Mouse (Mus musculus) intestine, embryonic 16.5 days (tissue): ENCODE data around the gene Hipk2. TPM values are rescaled to one million over a fixed set of nuclear protein-coding genes. Genes with fewer than 3 reads are reported as not detected.

ENCODE experiments used
- ATAC-seq: fragments of 200-750 bp; cut with Nextera tagmentation; 2 replicates; pipeline ENCODE4 v1.8.0; 2017; ENCODE audit warnings: moderate TSS enrichment, moderate library complexity
- H3K27ac ChIP-seq: fragments of 300-500 bp; sonication (generic); 2 replicates; pipeline ENCODE4 v1.5.1; 2014; ENCODE audit warnings: mild to moderate bottlenecking, low read length
- H3K27me3 ChIP-seq: fragments of 300-500 bp; sonication (generic); replicated peaks from 2 replicates; pipeline ENCODE4 v1.6.1; 2014; ENCODE audit warnings: low read length, control low read depth, mixed read lengths; ENCODE audit not compliant: control insufficient read depth, insufficient read depth
- H3K36me3 ChIP-seq: fragments of 300-500 bp; sonication (generic); 2 replicates; pipeline ENCODE4 v1.6.1; 2014; ENCODE audit warnings: low read length, control low read depth; ENCODE audit not compliant: control insufficient read depth, insufficient read depth
- H3K4me1 ChIP-seq: fragments of 300-500 bp; sonication (generic); 2 replicates; pipeline ENCODE4 v1.6.1; 2014; ENCODE audit warnings: low read length, control low read depth, mixed read lengths; ENCODE audit not compliant: control insufficient read depth, insufficient read depth
- H3K4me2 ChIP-seq: fragments of 300-500 bp; sonication (generic); 2 replicates; pipeline ENCODE4 v1.6.1; 2014; ENCODE audit warnings: low read depth, low read length, control low read depth
- H3K4me3 ChIP-seq: fragments of 300-500 bp; sonication (generic); 2 replicates; pipeline ENCODE4 v1.5.1; 2014; ENCODE audit warnings: mild to moderate bottlenecking, low read length
- H3K9ac ChIP-seq: fragments of 300-500 bp; sonication (generic); 2 replicates; pipeline ENCODE4 v1.6.1; 2014; ENCODE audit warnings: low read depth, low read length
- H3K9me3 ChIP-seq: fragments of 300-500 bp; sonication (generic); 2 replicates; pipeline ENCODE4 v1.6.1; 2016; ENCODE audit warnings: low read length, control low read depth; ENCODE audit not compliant: control insufficient read depth
- WGBS: fragments of 180-500 bp; shearing (Covaris S2); extraction: QIAGEN DNeasy Blood & Tissue Kit; methylation state at CpG from one replicate; pipeline ENCODE4 v1.1.7; 2014; 5-methylcytosine and 5-hydroxymethylcytosine counted together
- polyA plus RNA-seq: library from polyadenylated mRNA; unstranded; fragments of >200 nt; fragmentation: Nextera tagmentation; extraction: Ambion mirVana; gene quantifications from 2 replicates; pipeline ENCODE4 v1.2.1, GENCODE M21; 2015

The Hipk2 gene
- polyA plus RNA-seq, 1 experiment from 2014 or later, result 18.7 TPM

DNA sequence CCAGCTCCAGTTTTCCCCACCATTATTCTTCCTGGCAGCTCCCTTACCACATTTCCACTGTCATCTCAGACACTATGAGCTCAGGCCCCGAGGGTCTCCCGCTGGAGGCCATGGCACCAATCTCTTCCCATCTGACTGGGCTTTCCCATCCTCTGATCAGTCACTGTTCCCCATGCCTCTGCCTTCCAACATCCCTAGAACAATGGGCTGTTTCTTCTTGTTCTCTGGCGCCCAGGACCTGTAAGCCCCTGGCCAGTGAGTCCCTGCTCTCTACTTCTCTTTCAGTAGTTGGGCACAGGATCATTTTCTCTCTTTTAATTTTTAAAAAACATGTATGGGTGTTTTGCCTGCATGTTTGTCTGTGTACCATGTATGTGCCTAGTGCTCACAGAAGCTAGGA is 143.3 kb downstream of the Hipk2 start:
- ATAC-seq, result no peak
- no peak overlapping the region for H3K9ac ChIP-seq
- H3K4me1 ChIP-seq, result 0 out of 2 replicates have a peak, but pooled peaks cover 3% of the 10 kb centered on the region
- H3K4me2 ChIP-seq, result no peak overlapping the region
- H3K27me3 ChIP-seq, result no peaks in the 10 kb centered on the region
- H3K27ac ChIP-seq, result no peak overlapping the region
- H3K4me3 ChIP-seq, result no peak overlapping the region
- H3K36me3 ChIP-seq, result peaks cover 8% of the 10 kb centered on the region
- H3K9me3 ChIP-seq, result no peaks in the 10 kb centered on the region
- WGBS, result 84% methylated on average over 3 of the region's 3 CpGs

DNA sequence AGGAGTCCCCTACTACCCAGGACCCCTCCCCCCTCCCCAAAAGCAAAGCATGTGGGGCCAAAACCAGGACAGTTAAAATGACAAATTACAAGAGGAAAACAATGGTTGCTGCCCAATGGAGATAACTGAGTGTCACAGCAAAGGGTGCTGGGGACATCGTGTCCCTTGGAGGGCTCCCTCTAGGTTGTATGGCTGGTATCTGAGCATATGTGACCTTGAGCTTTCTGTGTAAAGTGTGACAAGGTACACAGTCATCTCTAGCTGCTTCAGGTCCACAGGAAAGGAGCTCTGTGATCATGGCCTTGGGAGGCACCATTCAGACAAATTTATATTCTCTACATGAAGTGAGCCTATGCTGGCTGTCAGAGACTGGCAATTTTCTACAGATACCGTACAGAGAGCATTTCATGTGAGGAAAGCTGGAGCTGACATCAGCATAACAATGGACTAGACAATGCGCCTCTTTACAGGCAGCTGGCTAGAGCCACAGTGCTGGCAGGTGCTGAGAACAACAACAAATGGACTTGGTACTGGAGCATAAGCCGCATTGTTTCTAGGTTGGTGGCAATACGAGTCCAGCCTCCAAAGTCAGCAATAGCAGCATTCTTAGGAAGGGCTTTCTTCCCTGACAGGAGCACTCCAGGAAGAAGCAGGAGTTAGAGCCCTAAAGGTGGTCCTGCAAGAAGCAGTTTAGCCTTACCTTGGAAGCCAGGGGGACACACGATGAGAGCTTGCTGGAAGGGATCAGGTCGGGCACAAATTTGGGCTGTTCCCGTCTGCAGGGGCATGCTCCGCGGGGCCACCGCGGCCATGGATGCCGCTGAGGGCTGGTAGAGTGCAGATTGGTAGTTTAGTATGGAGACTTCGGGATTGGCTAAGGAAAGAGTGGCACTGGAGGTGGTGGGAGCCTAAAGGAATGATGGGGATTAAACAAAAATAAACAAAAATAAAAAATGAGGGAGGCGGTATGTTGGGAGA is 145.5 kb downstream of the Hipk2 start:
- Histone ChIP-seq H3K4me3 (no peak overlapping the region), H3K27me3 (no peaks in the 10 kb centered on the region), H3K36me3 (peaks cover 8% of the 10 kb centered on the region), H3K27ac (no peak overlapping the region), H3K9me3 (no peaks in the 10 kb centered on the region), H3K9ac (no peak overlapping the region), H3K4me2 (no peak overlapping the region), H3K4me1 (no peaks in the 10 kb centered on the region)
- ATAC-seq, result no peak
- WGBS, result 85% methylated on average over 15 of the region's 15 CpGs

DNA sequence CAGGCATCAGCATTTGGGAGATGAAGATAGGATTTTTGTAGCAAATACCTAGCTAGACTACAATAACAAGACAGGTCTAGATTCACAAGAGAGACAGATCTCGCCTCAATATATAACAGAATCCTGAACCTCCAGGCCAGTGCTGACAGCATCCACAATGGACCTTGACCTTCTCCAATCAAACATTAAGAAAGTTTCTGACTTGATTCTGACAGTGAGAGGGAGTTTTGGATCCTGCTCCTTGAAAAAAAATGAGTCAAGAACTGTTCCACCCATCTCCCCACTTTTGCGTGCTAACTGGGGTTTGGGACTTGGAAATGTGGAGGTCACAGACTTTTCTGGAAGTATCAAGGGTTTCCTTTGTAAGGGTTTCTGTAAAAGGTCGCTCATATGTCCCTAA is 150.4 kb downstream of the Hipk2 start:
- Histone ChIP-seq H3K9ac (no peak overlapping the region), H3K27me3 (no peaks in the 10 kb centered on the region), H3K4me2 (no peak overlapping the region), H3K9me3 (no peaks in the 10 kb centered on the region), H3K4me1 (no peaks in the 10 kb centered on the region), H3K4me3 (no peak overlapping the region), H3K36me3 (peaks cover 4% of the 10 kb centered on the region), H3K27ac (no peak overlapping the region)
- no peak for ATAC-seq
- WGBS, result 93% methylated on average over 3 of the region's 3 CpGs

DNA sequence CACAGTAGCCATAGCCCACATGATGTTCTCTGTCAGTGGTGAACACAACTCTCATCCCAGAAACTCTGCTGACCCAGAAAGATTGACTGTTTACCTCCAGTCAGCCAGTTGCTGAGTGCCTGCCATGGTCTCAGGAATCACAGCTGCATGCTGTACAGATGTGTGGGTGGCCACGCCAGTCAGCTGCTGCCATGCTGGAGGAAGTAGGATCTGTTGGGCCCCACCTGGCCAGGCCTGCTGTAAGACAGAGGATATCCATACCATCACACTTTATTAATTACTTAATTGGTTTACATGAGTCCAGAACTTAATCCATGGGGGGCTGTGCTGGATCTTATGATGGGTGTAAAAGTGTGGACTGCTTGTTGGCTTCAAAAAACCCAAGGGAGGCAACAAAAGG is 154.6 kb downstream of the Hipk2 start:
- H3K27ac ChIP-seq, result no peak overlapping the region
- H3K4me3 ChIP-seq, result no peak overlapping the region
- peaks cover 10% of the 10 kb centered on the region; the same call in 1 of the 2 replicates for H3K36me3 ChIP-seq
- H3K4me1 ChIP-seq, result no peaks in the 10 kb centered on the region
- H3K9ac ChIP-seq, result no peak overlapping the region
- 76% methylated on average over 1 of the region's 1 CpGs for WGBS
- no peaks in the 10 kb centered on the region for H3K27me3 ChIP-seq
- no peak overlapping the region for H3K4me2 ChIP-seq
- no peak for ATAC-seq
- no peaks in the 10 kb centered on the region for H3K9me3 ChIP-seq

DNA sequence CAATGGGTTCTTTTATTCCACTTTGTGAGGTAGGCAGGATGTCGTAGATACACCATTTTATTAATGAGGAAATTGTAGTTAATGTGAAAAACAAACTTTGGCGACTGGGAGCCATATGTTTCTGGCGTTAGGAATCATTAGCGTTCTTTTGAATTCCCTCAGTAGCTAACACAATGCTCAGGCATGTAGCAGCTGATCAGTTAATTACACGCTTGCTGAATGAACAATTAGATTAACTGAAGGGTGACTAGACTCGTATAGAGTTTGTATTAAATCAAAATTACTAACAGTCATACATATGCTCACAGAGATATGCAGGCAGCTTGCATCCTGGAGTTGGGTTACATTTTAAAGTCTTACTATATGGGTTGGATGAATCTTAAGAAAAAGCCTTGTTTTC is 156.7 kb downstream of the Hipk2 start:
- peaks cover 24% of the 10 kb centered on the region; the same call in 1 of the 2 replicates for H3K36me3 ChIP-seq
- WGBS, result 82% methylated on average over 6 of the region's 6 CpGs
- no peak overlapping the region for H3K9ac ChIP-seq
- H3K9me3 ChIP-seq, result no peaks in the 10 kb centered on the region
- no peaks in the 10 kb centered on the region for H3K27me3 ChIP-seq
- no peaks in the 10 kb centered on the region for H3K4me1 ChIP-seq
- ATAC-seq, result no peak
- H3K4me3 ChIP-seq, result no peak overlapping the region
- no peak overlapping the region for H3K27ac ChIP-seq
- H3K4me2 ChIP-seq, result no peak overlapping the region

DNA sequence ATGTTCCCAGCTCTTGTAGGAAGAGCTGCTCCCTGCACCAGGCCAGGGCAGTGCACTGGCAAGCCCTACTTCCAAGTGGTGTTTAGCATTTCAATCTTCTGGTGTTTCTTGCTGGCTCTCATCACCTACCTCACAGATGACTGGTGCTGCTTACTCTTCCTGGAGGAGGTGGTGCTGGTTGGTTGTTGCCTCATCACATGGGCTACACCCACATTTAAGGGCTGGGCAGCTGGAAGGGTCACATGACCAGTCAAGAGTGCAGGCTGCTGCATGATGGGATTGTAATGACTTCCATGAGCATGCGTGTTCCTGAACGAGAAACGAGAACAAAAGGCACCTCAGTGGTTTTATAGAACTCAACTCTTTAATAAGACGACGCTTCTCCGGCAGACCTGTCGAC is 157.3 kb downstream of the Hipk2 start:
- no peak overlapping the region for H3K4me2 ChIP-seq
- H3K4me1 ChIP-seq, result no peaks in the 10 kb centered on the region
- peaks cover 24% of the 10 kb centered on the region; the same call in 1 of the 2 replicates for H3K36me3 ChIP-seq
- no peaks in the 10 kb centered on the region for H3K9me3 ChIP-seq
- H3K4me3 ChIP-seq, result no peak overlapping the region
- 95% methylated on average over 7 of the region's 7 CpGs for WGBS
- no peak overlapping the region for H3K9ac ChIP-seq
- no peak for ATAC-seq
- H3K27ac ChIP-seq, result no peak overlapping the region
- H3K27me3 ChIP-seq, result no peaks in the 10 kb centered on the region

DNA sequence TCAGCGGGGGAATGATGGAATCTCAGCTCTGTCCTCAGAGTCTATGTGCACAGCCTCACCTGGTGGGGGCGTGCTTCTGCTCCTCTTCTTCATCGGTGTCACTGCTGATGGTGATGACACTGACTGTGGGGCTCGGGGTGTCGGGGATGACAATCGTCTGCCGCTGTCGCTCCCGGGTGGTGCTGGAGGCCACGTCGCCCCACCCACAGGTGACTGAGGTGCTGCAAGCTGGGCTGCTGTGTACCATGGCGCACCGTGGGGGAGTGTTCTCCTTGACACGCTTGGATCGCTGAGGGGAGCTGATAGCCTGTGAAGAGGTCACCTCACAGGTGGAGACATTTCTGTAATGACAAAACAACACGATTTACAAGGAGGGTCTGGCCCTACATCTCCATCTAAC is 160.1 kb downstream of the Hipk2 start:
- peaks cover 24% of the 10 kb centered on the region; the same call in 1 of the 2 replicates for H3K36me3 ChIP-seq
- no peak overlapping the region for H3K27ac ChIP-seq
- no peak overlapping the region for H3K4me2 ChIP-seq
- no peak overlapping the region for H3K9ac ChIP-seq
- H3K4me1 ChIP-seq, result no peaks in the 10 kb centered on the region
- no peaks in the 10 kb centered on the region for H3K9me3 ChIP-seq
- H3K4me3 ChIP-seq, result no peak overlapping the region
- WGBS, result 89% methylated on average over 16 of the region's 16 CpGs
- no peaks in the 10 kb centered on the region for H3K27me3 ChIP-seq
- no peak for ATAC-seq

DNA sequence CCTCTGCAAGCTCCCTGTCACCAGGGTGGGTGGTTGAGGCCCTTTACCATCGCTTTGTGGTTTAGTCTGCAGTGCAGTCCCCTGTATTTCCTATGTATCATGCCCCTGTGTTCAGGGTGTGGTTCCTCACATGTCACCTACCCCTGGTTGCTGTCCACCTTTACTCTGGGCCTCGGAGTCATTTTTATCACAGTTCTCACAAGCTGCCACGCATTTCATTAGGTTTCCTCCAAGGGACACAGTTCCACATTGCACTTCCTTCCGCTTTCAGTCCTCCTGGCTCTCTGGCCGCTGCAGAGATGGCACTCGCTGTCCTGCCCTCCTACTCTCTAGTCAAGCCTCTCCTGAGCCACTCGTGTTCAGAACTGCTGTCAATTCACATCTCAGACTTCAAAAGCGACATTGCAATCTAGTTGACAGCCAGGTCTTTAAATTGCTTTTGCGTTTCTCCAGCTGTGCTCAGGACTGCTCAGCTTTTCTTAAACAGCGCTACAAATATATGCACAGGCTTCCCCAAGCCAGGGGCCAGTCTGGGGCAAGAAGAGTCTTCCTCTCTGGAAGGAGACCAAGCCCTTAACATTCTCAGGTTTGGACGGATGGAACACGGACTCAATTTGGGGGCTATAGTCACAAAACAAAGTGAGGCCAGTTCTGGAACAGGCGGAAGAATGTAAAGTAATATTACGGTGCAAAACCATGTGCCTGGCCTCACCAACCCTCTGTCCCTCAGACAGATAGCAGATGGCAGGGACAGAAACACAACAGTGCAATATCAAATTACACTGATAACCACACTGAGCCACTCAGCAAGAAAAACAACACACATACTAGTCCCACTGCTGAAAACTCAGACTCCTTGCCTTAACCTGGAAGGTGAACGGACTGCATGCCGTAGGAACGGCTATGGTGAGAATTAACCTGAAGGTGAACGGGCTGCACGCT is 161.7 kb downstream of the Hipk2 start:
- Histone ChIP-seq H3K9ac (no peak overlapping the region), H3K27ac (no peak overlapping the region), H3K27me3 (no peaks in the 10 kb centered on the region), H3K4me1 (no peaks in the 10 kb centered on the region), H3K9me3 (no peaks in the 10 kb centered on the region), H3K4me3 (no peak overlapping the region), H3K36me3 (0 out of 2 replicates have a peak, but pooled peaks cover 20% of the 10 kb centered on the region), H3K4me2 (no peak overlapping the region)
- 88% methylated on average over 19 of the region's 19 CpGs for WGBS
- ATAC-seq, result no peak

DNA sequence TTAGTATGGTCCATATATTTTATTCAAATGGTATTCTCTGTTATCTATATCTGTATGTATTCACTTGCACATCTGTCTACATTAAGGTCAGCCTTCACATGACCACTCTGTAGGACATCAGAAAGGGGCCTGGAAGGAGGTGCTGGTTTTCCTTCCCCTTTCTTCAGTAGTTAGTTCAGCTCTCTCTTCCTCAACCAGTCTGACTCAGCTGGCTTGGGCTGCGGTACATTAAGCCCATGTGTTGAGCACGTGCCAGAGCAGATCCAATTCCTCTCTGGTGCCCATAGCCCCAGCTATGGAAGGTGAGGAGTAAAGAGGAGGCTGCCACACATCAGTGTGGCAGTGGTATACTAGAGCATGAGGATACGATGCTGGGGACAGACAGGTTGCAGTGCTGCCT is 165.5 kb downstream of the Hipk2 start:
- Histone ChIP-seq H3K4me1 (no peaks in the 10 kb centered on the region), H3K9me3 (no peaks in the 10 kb centered on the region), H3K27me3 (no peaks in the 10 kb centered on the region), H3K4me3 (no peak overlapping the region), H3K27ac (no peak overlapping the region), H3K9ac (no peak overlapping the region), H3K36me3 (0 out of 2 replicates have a peak, but pooled peaks cover 9% of the 10 kb centered on the region), H3K4me2 (no peak overlapping the region)
- WGBS, result 93% methylated on average over 3 of the region's 3 CpGs
- no peak for ATAC-seq
